Mouse (Mus musculus) CD4-positive, CD25-positive, alpha-beta regulatory T cell, adult 4 months (primary cell): Measurements from ENCODE around the gene Dab1. TPM values are rescaled to one million over a fixed set of nuclear protein-coding genes. Genes with fewer than 3 reads are reported as not detected.

Experiments
- ATAC-seq: one replicate; pipeline ENCODE4 v1.8.0; 2017
- polyA plus RNA-seq, 2 experiments: library from polyadenylated mRNA; unstranded; fragments of 100-300 nt; shearing (Covaris generic); gene quantifications; one replicate each; pipeline ENCODE4 v1.2.1; 2017

Dab1 gene
- polyA plus RNA-seq, 2 experiments from 2014 or later = 0.26 TPM; not detected in 1

- ATAC-seq = no peak
Measured at GRCm38 (mm10) chr4:104769602-104770001, 1150.4 kb downstream of the Dab1 start.

GRCm38 (mm10) chr4:104770331-104770730 lies 1151.2 kb downstream of the Dab1 start:
- no peak for ATAC-seq

- ATAC-seq = no peak
Measured at GRCm38 (mm10) chr4:104775601-104776000, 1156.4 kb downstream of the Dab1 start.

GRCm38 (mm10) chr4:104779460-104779859 lies 1160.3 kb downstream of the Dab1 start:
- no peak for ATAC-seq

- no peak for ATAC-seq
Measured at GRCm38 (mm10) chr4:104781441-104781840, 1162.3 kb downstream of the Dab1 start.

- no peak for ATAC-seq
Measured at GRCm38 (mm10) chr4:104782346-104782745, 1163.2 kb downstream of the Dab1 start.

GRCm38 (mm10) chr4:104792111-104792510 lies 1173.0 kb downstream of the Dab1 start:
- ATAC-seq = no peak
